Mouse (Mus musculus) erythroblast, embryonic 14.5 days (primary cell): ENCODE results near the gene C1galt1.

Experiments used
- GATA1 ChIP-seq: IDR thresholded peaks from 2 replicates; pipeline ENCODE4 v1.6.1; 2012; ENCODE audit warnings: low read length, inconsistent platforms, mixed read lengths
- TAL1 ChIP-seq: IDR thresholded peaks from 3 replicates; pipeline ENCODE4 v1.6.1; 2012; ENCODE audit warnings: low read length, inconsistent platforms, mixed read lengths

GRCm38 (mm10) chr6:7912015-7912414 is 67.4 kb downstream of the C1galt1 start:
- TF ChIP-seq TAL1 (no peak), GATA1 (no peak)
